Mouse (Mus musculus) spleen, postnatal 14 days (tissue): ENCODE measurements around the gene Gm10338.
"Not testable (repeated sequence)": the region's sequence is repeated elsewhere in the genome, so short reads cannot be mapped to it uniquely, and the experiment has no call there.

ENCODE experiments used
- DNase-seq, 2 experiments: peaks; one replicate each; pipeline ENCODE4 v3.0.0; 2021 to 2022; ENCODE audit warnings: low spot score in 2 of 2

Gene Gm10338

DNA sequence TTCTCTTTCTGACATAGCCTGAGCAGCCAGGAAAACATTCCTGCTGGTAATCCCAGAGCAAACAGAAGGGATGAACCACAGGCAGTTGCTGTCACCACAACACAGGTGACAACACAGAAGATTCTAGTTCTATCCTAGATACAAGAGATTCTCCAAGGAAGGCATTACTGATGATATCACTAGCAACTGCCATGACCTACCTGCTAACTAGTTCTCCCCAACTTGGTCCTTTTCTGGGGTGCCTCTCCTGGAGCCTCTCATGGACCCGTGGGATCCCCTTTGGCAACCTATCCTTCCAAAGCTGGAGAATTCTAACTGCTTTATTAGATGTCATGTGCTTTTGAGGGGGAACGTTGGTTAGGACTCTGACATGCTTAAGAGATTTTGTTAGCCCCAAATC, at the start of gene Gm10338:
Gene Gm10338, minus strand, starts transcription at position 101 of the 400 bp plus-strand sequence.
- not testable (repeated sequence) for DNase-seq

DNA sequence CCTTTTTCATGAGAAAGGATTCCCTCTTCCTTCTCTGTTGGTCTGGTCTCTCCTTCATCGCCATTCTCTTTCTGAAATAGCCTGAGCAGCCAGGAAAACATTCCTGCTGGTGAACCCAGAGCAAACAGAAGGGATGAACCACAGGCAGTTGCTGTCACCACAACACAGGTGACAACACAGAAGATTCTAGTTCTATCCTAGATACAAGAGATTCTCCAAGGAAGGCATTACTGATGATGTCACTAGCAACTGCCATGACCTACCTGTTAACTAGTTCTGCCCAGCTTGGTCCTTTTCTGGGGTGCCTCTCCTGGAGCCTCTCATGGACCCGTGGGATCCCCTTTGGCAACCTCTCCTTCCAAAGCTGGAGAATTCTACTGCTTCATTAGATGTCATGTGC, 48.5 kb upstream of the Gm10338 start, which contains the start of gene Gm10128:
Gene Gm10128, minus strand, starts transcription at position 101 of the 400 bp plus-strand sequence.
- not testable (repeated sequence) for DNase-seq

DNA sequence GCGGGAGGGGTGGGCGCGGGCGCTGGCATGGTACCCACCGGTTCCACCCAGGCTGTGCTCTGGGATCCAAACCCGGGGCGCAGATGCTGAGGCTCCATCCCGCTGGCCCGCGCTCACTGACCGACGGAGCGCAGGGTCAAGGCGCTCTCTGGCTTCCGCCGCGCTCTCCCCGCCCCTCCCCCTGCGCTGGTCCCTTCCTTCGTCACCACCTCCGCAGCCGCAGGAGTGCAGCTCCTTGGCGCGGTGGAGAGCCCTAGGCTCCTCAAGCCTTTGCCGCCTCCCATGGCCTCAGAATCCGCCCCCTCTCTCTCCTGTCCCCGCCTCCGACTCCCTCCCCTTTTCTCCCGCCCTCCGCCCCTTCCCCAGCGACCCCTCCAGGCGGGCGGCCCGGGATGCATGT, 27.0 kb downstream of the Gm10338 start, which contains the start of gene Gm3558:
Gene Gm3558, minus strand, starts transcription at position 185 of the 400 bp plus-strand sequence.
- not testable (repeated sequence) for DNase-seq

GRCm38 (mm10) chr14:7567890-7568289, 27.5 kb downstream of the Gm10338 start:
- not testable (repeated sequence) for DNase-seq

GRCm38 (mm10) chr14:7567266-7567665, 28.1 kb downstream of the Gm10338 start:
- not testable (repeated sequence) for DNase-seq
